Mouse (Mus musculus) bone marrow macrophage, adult 2 months (primary cell): ENCODE measurements around the gene Vac14. TPM values are rescaled to one million over a fixed set of nuclear protein-coding genes. Genes with fewer than 3 reads are reported as not detected.

ENCODE experiments used
- H3K27ac ChIP-seq: 2 replicates; pipeline ENCODE4 v1.5.1; 2012; ENCODE audit warnings: low read depth, low read length; ENCODE audit not compliant: insufficient read depth
- H3K4me1 ChIP-seq: 2 replicates; pipeline ENCODE4 v1.6.1; 2012; ENCODE audit warnings: low read length; ENCODE audit not compliant: control insufficient read depth, insufficient read depth
- H3K4me3 ChIP-seq: 2 replicates; pipeline ENCODE4 v1.5.1; 2012; ENCODE audit warnings: mild to moderate bottlenecking, low read length, moderate library complexity; ENCODE audit not compliant: insufficient read depth
- CTCF ChIP-seq: IDR thresholded peaks from 2 replicates; pipeline ENCODE4 v1.5.1; 2012; ENCODE audit warnings: low read depth, mild to moderate bottlenecking, low read length, moderate library complexity
- POLR2A ChIP-seq: IDR thresholded peaks from 2 replicates; pipeline ENCODE4 v1.6.1; 2012; ENCODE audit warnings: mild to moderate bottlenecking, low read depth, low read length, borderline replicate concordance
- polyA plus RNA-seq: library from polyadenylated mRNA; stranded (reverse); fragments of >200 nt; gene quantifications from 2 replicates; pipeline ENCODE4 v1.2.4, GENCODE M21; 2012; ENCODE audit not compliant: missing spikeins, insufficient read depth, insufficient read length

Vac14 gene
- 30.7 and 32.9 TPM in 2 replicates for polyA plus RNA-seq

GRCm38 (mm10) chr8:110618391-110619207 lies at the start of gene Vac14:
TSS of gene Vac14 (plus strand) at chr8:110618585.
- peak within 1 kb of the TSS; percentile 85 for H3K4me3 ChIP-seq
- TF ChIP-seq POLR2A (no peak), CTCF (no peak)
- peak within 1 kb of the TSS; percentile 89 for H3K27ac ChIP-seq
- peaks cover 27% of the 10 kb centered on the region for H3K4me1 ChIP-seq

- no peak overlapping the region for H3K4me3 ChIP-seq
- no peak overlapping the region for H3K27ac ChIP-seq
- TF ChIP-seq CTCF: no peak
- no peak for TF ChIP-seq POLR2A
- H3K4me1 ChIP-seq: no peaks in the 10 kb centered on the region
These were observed 25.7 kb upstream of the Vac14 start for GRCm38 (mm10) chr8:110592641-110593040.

- TF ChIP-seq CTCF: no peak
- no peak for TF ChIP-seq POLR2A
- Histone ChIP-seq H3K27ac (no peak overlapping the region), H3K4me3 (no peak overlapping the region), H3K4me1 (no peaks in the 10 kb centered on the region)
These were observed 24.2 kb upstream of the Vac14 start for GRCm38 (mm10) chr8:110594164-110594563.

GRCm38 (mm10) chr8:110604556-110604955 lies 13.8 kb upstream of the Vac14 start:
- H3K4me1 ChIP-seq: peaks cover 5% of the 10 kb centered on the region
- TF ChIP-seq POLR2A: no peak
- peak; percentile 37; the same call in 1 of the 2 replicates for TF ChIP-seq CTCF
- no peak overlapping the region for H3K4me3 ChIP-seq
- H3K27ac ChIP-seq: no peak overlapping the region

- no peak overlapping the region for H3K4me3 ChIP-seq
- TF ChIP-seq POLR2A: no peak
- TF ChIP-seq CTCF: no peak
These were observed 12.9 kb upstream of the Vac14 start for GRCm38 (mm10) chr8:110605401-110606015.

GRCm38 (mm10) chr8:110615730-110616129 lies 2.7 kb upstream of the Vac14 start:
- H3K27ac ChIP-seq: no peak overlapping the region
- TF ChIP-seq CTCF (no peak), POLR2A (no peak)
- peaks cover 10% of the 10 kb centered on the region for H3K4me1 ChIP-seq
- no peak overlapping the region for H3K4me3 ChIP-seq

More at GRCm38 (mm10) chr8:110605401-110606015, 12.9 kb upstream of the Vac14 start:
- Histone ChIP-seq H3K27ac (no peak overlapping the region), H3K4me1 (peaks cover 5% of the 10 kb centered on the region)

- TF ChIP-seq POLR2A (no peak), CTCF (no peak)
- H3K4me3 ChIP-seq: peak overlapping the region; percentile 85
- H3K27ac ChIP-seq: no peak overlapping the region
- peaks cover 22% of the 10 kb centered on the region for H3K4me1 ChIP-seq
These were observed 505 bp upstream of the Vac14 start for GRCm38 (mm10) chr8:110617801-110618358.

- Histone ChIP-seq H3K4me1 (peaks cover 27% of the 10 kb centered on the region), H3K4me3 (peak overlapping the region; percentile 85), H3K27ac (peak overlapping the region; percentile 89)
- TF ChIP-seq CTCF (no peak), POLR2A (no peak)
These were observed 806 bp downstream of the Vac14 start for GRCm38 (mm10) chr8:110619208-110619574.

GRCm38 (mm10) chr8:110619919-110620318 lies 1.5 kb downstream of the Vac14 start:
- Histone ChIP-seq H3K4me3 (peak overlapping the region; percentile 85), H3K27ac (peak overlapping the region; percentile 89; the same call in 1 of the 2 replicates), H3K4me1 (peaks cover 27% of the 10 kb centered on the region)
- TF ChIP-seq CTCF (no peak), POLR2A (no peak)
